Mouse (Mus musculus) midbrain, embryonic 16.5 days (tissue): Measurements from ENCODE around the gene Dcn. TPM values are rescaled to one million over a fixed set of nuclear protein-coding genes. Genes with fewer than 3 reads are reported as not detected.

Source experiments
- ATAC-seq: fragments of 200-750 bp; cut with Nextera tagmentation; 2 replicates; pipeline ENCODE4 v1.8.0; 2017; ENCODE audit warnings: moderate TSS enrichment
- H3K27ac ChIP-seq: fragments of 300-500 bp; sonication (generic); 2 replicates; pipeline ENCODE4 v1.5.1; 2014; ENCODE audit warnings: mild to moderate bottlenecking, low read length, mixed read lengths
- H3K27me3 ChIP-seq: fragments of 300-500 bp; sonication (generic); 2 replicates; pipeline ENCODE4 v1.6.1; 2014; ENCODE audit warnings: low read depth, low read length, mixed read lengths; ENCODE audit not compliant: control insufficient read depth, insufficient read depth
- H3K36me3 ChIP-seq: fragments of 300-500 bp; sonication (generic); 2 replicates; pipeline ENCODE4 v1.6.1; 2014; ENCODE audit warnings: mild to moderate bottlenecking, low read length, moderate library complexity, mixed read lengths; ENCODE audit not compliant: control insufficient read depth, insufficient read depth
- H3K4me1 ChIP-seq: fragments of 300-500 bp; sonication (generic); 2 replicates; pipeline ENCODE4 v1.6.1; 2014; ENCODE audit warnings: mild to moderate bottlenecking, low read length, mixed read lengths; ENCODE audit not compliant: control insufficient read depth, insufficient read depth
- H3K4me2 ChIP-seq: fragments of 300-500 bp; sonication (generic); 2 replicates; pipeline ENCODE4 v1.6.1; 2014; ENCODE audit warnings: mild to moderate bottlenecking, low read length, mixed read lengths
- H3K4me3 ChIP-seq: fragments of 300-500 bp; sonication (generic); 2 replicates; pipeline ENCODE4 v1.5.1; 2014; ENCODE audit warnings: low read depth, mild to moderate bottlenecking, low read length, moderate library complexity, mixed read lengths
- H3K9ac ChIP-seq: fragments of 300-500 bp; sonication (generic); 2 replicates; pipeline ENCODE4 v1.6.1; 2014; ENCODE audit warnings: low read depth, low read length, mixed read lengths
- H3K9me3 ChIP-seq: fragments of 300-500 bp; sonication (generic); replicated peaks from 2 replicates; pipeline ENCODE4 v1.6.1; 2014; ENCODE audit warnings: mild to moderate bottlenecking, low read length, mixed read lengths; ENCODE audit not compliant: control insufficient read depth, poor library complexity, severe bottlenecking
- WGBS: fragments of 180-500 bp; shearing (Covaris S2); extraction: QIAGEN DNeasy Blood & Tissue Kit; methylation state at CpG from one replicate; pipeline ENCODE4 v1.1.7; 2014; 5-methylcytosine and 5-hydroxymethylcytosine counted together
- polyA plus RNA-seq: library from polyadenylated mRNA; unstranded; fragments of >200 nt; fragmentation: Nextera tagmentation; extraction: Ambion mirVana; gene quantifications from 2 replicates; pipeline ENCODE4 v1.2.1, GENCODE M21; 2015

Gene Dcn
- polyA plus RNA-seq, 1 experiment from 2014 or later: 45.0 TPM

DNA sequence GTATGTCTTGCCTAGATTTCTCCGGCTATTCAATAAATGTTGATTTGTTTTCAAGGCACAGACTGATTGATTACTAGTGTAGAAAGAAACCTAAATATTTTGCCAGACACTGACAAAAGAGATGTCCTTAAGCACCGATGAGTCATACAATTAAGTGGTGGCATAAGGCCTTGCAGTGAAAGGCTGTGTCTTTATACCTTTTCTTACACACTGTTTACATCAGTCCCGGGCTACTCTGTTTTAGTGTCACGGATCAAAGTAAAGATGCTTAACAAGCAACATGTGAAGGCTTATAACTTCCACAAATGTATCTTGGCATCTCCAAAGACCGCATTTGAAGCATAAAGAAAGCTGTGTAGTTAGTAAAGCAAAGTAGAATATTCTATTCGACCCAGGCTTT is 3.9 kb upstream of the Dcn start:
- H3K9ac ChIP-seq: no peak overlapping the region
- ATAC-seq: no peak
- WGBS: 82% methylated on average over 6 of the region's 6 CpGs

GRCm38 (mm10) chr10:97478259-97478658 is 1.1 kb upstream of the Dcn start:
- Histone ChIP-seq H3K9me3 (no peaks in the 10 kb centered on the region), H3K27me3 (no peaks in the 10 kb centered on the region), H3K36me3 (no peaks in the 10 kb centered on the region), H3K27ac (no peak overlapping the region), H3K4me2 (no peak overlapping the region), H3K9ac (no peak overlapping the region), H3K4me3 (no peak overlapping the region), H3K4me1 (peaks cover 7% of the 10 kb centered on the region)
- 56% methylated on average over 3 of the region's 3 CpGs for WGBS
- no peak for ATAC-seq

More for the DNA sequence above, 3.9 kb upstream of the Dcn start:
- H3K4me1 ChIP-seq: peaks cover 12% of the 10 kb centered on the region
- H3K27me3 ChIP-seq: no peaks in the 10 kb centered on the region
- no peak overlapping the region for H3K27ac ChIP-seq
- H3K4me2 ChIP-seq: no peak overlapping the region
- no peak overlapping the region for H3K4me3 ChIP-seq
- no peaks in the 10 kb centered on the region for H3K36me3 ChIP-seq
- no peaks in the 10 kb centered on the region for H3K9me3 ChIP-seq

GRCm38 (mm10) chr10:97482150-97482549 is 2.7 kb downstream of the Dcn start:
- H3K36me3 ChIP-seq: no peaks in the 10 kb centered on the region
- 88% methylated on average over 5 of the region's 5 CpGs for WGBS
- no peak overlapping the region for H3K4me2 ChIP-seq
- no peaks in the 10 kb centered on the region for H3K9me3 ChIP-seq
- peaks cover 4% of the 10 kb centered on the region; the same call in 1 of the 2 replicates for H3K4me1 ChIP-seq
- no peak for ATAC-seq
- no peaks in the 10 kb centered on the region for H3K27me3 ChIP-seq
- no peak overlapping the region for H3K9ac ChIP-seq
- no peak overlapping the region for H3K4me3 ChIP-seq
- no peak overlapping the region for H3K27ac ChIP-seq

DNA sequence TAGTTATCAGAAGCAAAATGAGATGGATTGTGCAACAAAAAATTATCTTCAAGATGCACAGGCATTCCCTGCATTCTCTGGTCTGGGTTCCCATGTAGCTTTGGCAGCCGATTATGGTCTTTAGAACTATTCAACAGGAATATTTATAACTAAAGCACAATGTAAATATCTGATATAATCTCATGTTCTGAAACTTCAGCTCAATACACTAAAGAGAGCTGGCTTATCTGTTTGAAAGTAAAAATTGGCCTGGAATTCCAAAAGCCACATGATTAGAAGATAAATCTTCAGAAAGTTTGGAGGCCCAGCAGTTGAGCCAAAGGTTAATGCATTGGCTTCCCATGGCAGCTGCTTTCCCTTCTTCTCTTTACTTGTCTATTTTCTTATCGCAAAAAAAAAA is 4.6 kb downstream of the Dcn start:
- Histone ChIP-seq H3K4me1 (peaks cover 4% of the 10 kb centered on the region; the same call in 1 of the 2 replicates), H3K27ac (no peak overlapping the region), H3K27me3 (no peaks in the 10 kb centered on the region), H3K9ac (no peak overlapping the region), H3K4me2 (no peak overlapping the region), H3K36me3 (no peaks in the 10 kb centered on the region), H3K9me3 (no peaks in the 10 kb centered on the region), H3K4me3 (no peak overlapping the region)
- no peak for ATAC-seq
- 91% methylated on average over 1 of the region's 2 CpGs for WGBS

- 84% methylated on average over 2 of the region's 2 CpGs for WGBS
- H3K4me2 ChIP-seq: no peak overlapping the region
- no peaks in the 10 kb centered on the region for H3K4me1 ChIP-seq
- H3K27me3 ChIP-seq: no peaks in the 10 kb centered on the region
- no peaks in the 10 kb centered on the region for H3K36me3 ChIP-seq
- H3K9ac ChIP-seq: no peak overlapping the region
- no peak overlapping the region for H3K4me3 ChIP-seq
- ATAC-seq: no peak
- H3K9me3 ChIP-seq: no peaks in the 10 kb centered on the region
- H3K27ac ChIP-seq: no peak overlapping the region
Observed at GRCm38 (mm10) chr10:97485151-97485550, 5.7 kb downstream of the Dcn start.

DNA sequence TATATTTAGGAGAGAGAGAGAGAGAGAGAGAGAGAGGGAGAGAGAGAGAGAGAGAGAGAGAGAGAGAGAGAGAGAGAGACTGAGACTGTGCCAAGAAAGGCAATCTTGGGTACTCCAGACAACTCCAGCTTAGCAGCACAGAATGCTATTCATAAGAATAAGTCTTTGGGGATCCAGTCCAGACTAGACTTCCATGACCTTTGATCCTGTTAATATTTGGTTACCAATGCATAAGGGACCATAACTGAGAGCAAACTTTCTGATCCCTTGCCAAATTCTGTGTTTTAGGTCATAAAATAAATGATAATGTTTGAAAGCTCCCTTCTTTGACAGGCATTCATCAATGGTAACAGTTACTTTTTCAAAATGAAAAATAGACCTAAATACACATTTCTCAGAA is 6.7 kb downstream of the Dcn start:
- ATAC-seq: no peak
- Histone ChIP-seq H3K27me3 (no peaks in the 10 kb centered on the region), H3K27ac (no peak overlapping the region), H3K4me3 (no peak overlapping the region), H3K36me3 (no peaks in the 10 kb centered on the region), H3K4me1 (no peaks in the 10 kb centered on the region), H3K9me3 (no peaks in the 10 kb centered on the region), H3K4me2 (no peak overlapping the region), H3K9ac (no peak overlapping the region)

GRCm38 (mm10) chr10:97487269-97487989 is 8.0 kb downstream of the Dcn start:
- ATAC-seq: no peak
- no peak overlapping the region for H3K9ac ChIP-seq
- no peaks in the 10 kb centered on the region for H3K36me3 ChIP-seq
- no peaks in the 10 kb centered on the region for H3K9me3 ChIP-seq
- H3K4me1 ChIP-seq: no peaks in the 10 kb centered on the region
- WGBS: 91% methylated on average over 6 of the region's 6 CpGs
- no peak overlapping the region for H3K4me3 ChIP-seq
- no peak overlapping the region for H3K27ac ChIP-seq
- H3K27me3 ChIP-seq: no peaks in the 10 kb centered on the region
- H3K4me2 ChIP-seq: no peak overlapping the region

DNA sequence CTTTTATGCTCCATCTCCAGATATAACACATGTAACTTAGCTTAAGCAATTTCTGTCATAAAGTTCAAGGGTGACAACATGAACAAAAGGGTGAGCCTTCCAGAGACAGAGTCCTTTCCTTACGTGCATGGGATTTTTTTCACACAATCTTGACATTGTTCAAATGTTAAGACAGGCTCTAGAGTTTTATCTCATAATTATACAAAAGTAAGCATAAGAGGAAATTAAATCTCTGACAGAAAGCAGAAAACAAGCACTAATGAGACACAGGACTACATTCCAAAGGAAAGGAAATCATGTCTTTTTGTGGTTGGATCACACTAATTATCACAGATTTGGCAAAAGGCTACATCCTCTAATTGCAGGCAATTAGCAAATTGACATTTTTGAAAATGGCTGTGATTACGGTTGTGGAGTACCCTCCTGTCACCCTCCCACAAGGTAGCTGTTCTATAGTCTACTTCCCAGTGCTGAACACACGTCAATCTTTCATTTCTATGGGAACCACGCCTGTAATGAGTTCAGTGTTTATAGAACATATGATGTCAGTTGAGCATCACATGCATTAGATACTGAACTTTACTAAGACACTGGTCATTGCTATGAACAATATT is 13.1 kb downstream of the Dcn start:
- Histone ChIP-seq H3K4me2 (no peak overlapping the region), H3K36me3 (no peaks in the 10 kb centered on the region), H3K27ac (no peak overlapping the region), H3K9me3 (no peaks in the 10 kb centered on the region), H3K4me1 (no peaks in the 10 kb centered on the region), H3K4me3 (no peak overlapping the region), H3K9ac (no peak overlapping the region), H3K27me3 (no peaks in the 10 kb centered on the region)
- no peak for ATAC-seq
- WGBS: 81% methylated on average over 4 of the region's 4 CpGs

GRCm38 (mm10) chr10:97497646-97498045 is 18.2 kb downstream of the Dcn start:
- Histone ChIP-seq H3K9me3 (no peaks in the 10 kb centered on the region), H3K4me3 (no peak overlapping the region), H3K27ac (no peak overlapping the region), H3K27me3 (no peaks in the 10 kb centered on the region), H3K4me2 (no peak overlapping the region), H3K4me1 (no peaks in the 10 kb centered on the region), H3K36me3 (no peaks in the 10 kb centered on the region), H3K9ac (no peak overlapping the region)
- ATAC-seq: no peak
- 57% methylated on average over 5 of the region's 5 CpGs for WGBS
